19 mouse cellular contexts compared by ENCODE assay signal in the genomic region with DNA sequence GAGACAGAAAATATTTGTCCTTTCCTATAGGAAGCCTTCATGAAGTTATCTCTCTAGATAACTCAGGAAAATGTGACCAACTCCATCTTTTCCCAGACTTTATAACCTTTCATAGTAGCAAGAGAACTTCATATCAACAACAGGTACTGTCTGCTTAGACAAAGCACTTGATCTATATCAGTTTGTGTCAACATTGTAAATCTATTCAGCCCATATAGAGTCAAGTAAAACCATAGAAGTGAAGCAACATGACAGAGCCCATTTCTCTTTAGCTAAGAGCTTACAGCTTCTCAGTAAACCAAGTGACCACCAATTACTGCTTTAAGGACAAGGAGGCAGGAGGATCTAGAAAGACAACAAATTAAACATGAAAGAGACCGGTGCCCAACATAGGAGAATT.
DNase-seq lines count a peak whose midpoint lies in the region; ATAC-seq and TF ChIP-seq lines count a peak whose summit lies in the region.
"Had no signal": no experiment of that assay in that cellular context is flagged by ENCODE, and none has a peak within 500 bp of the region (broad histone marks: within the 10 kb centered on the region; RNA-seq: fewer than 3 reads in every experiment).

No protein-coding gene starts in this region.

- no peak overlapping the region for H3K9ac ChIP-seq in intestine, embryonic 15.5 days
- H3K9ac ChIP-seq in intestine, postnatal 0 days (ENCODE audit: low read depth, low read length): no peak overlapping the region
- no peak overlapping the region for H3K9ac ChIP-seq in intestine, embryonic 16.5 days (ENCODE audit: low read depth, low read length)

- DNase-seq in urinary bladder, postnatal 14 days (ENCODE audit: low spot score): no peak
- DNase-seq: adrenal gland, adult 2 months; adrenal gland, adult 8-10 months; adrenal gland, postnatal 10 days; adrenal gland, postnatal 14 days; adrenal gland, postnatal 25 days; adrenal gland, postnatal 36 days; B cell, adult 2 months; cerebellum, adult 11 months; cerebellum, adult 11-12 months; cerebellum, adult 18-20 months had no signal

- no peaks in the 10 kb centered on the region for H3K4me1 ChIP-seq in intestine, embryonic 15.5 days (replicated peaks)
- H3K4me1 ChIP-seq in intestine, postnatal 0 days (replicated peaks; ENCODE audit: control insufficient read depth, insufficient read depth, low read length): no peaks in the 10 kb centered on the region
- H3K4me1 ChIP-seq in intestine, embryonic 16.5 days (ENCODE audit: control insufficient read depth, insufficient read depth, low read length): no peaks in the 10 kb centered on the region

- TF ChIP-seq CTCF in intestine, postnatal 0 days (IDR thresholded peaks at IDR 0.05; ENCODE audit: low read depth): no peak

- WGBS in intestine, embryonic 15.5 days: 47% methylated on average over 1 of the region's 1 CpGs
- 39% methylated on average over 1 of the region's 1 CpGs for WGBS in intestine, postnatal 0 days
- 65% methylated on average over 1 of the region's 1 CpGs for WGBS in intestine, embryonic 16.5 days

- H3K9me3 ChIP-seq in intestine, embryonic 15.5 days: no peaks in the 10 kb centered on the region
- no peaks in the 10 kb centered on the region for H3K9me3 ChIP-seq in intestine, postnatal 0 days (ENCODE audit: control insufficient read depth)
- no peaks in the 10 kb centered on the region for H3K9me3 ChIP-seq in intestine, embryonic 16.5 days (ENCODE audit: control insufficient read depth, low read length)
- H3K9me3 ChIP-seq: G1E had no signal

- no peak overlapping the region for H3K4me3 ChIP-seq in intestine, embryonic 15.5 days (replicated peaks)
- H3K4me3 ChIP-seq in intestine, postnatal 0 days (ENCODE audit: low read depth, low read length): no peak overlapping the region
- no peak overlapping the region for H3K4me3 ChIP-seq in intestine, embryonic 16.5 days (ENCODE audit: low read length)

- no peaks in the 10 kb centered on the region for H3K36me3 ChIP-seq in intestine, embryonic 15.5 days
- no peaks in the 10 kb centered on the region for H3K36me3 ChIP-seq in intestine, postnatal 0 days (ENCODE audit: control insufficient read depth, insufficient read depth)
- H3K36me3 ChIP-seq in intestine, embryonic 16.5 days (ENCODE audit: control insufficient read depth, insufficient read depth, low read length): no peaks in the 10 kb centered on the region
- H3K36me3 ChIP-seq: G1E had no signal

- ATAC-seq in intestine, embryonic 15.5 days: peak; percentile 51; the same call in 1 of the 2 replicates
- ATAC-seq in intestine, postnatal 0 days: no peak
- ATAC-seq in intestine, embryonic 16.5 days: 0 out of 2 replicates have a peak, but pooled peaks have one; percentile 50
- ATAC-seq: activated CD4-positive, CD25-positive, alpha-beta regulatory T cell, adult 4 months; CD4-positive, CD25-positive, alpha-beta regulatory T cell, adult 4 months; Patski had no signal

- no peak overlapping the region for H3K4me2 ChIP-seq in intestine, embryonic 15.5 days (replicated peaks)
- no peak overlapping the region for H3K4me2 ChIP-seq in intestine, postnatal 0 days (replicated peaks; ENCODE audit: low read depth)
- no peak overlapping the region for H3K4me2 ChIP-seq in intestine, embryonic 16.5 days (ENCODE audit: low read depth, low read length)

- H3K27ac ChIP-seq in intestine, embryonic 15.5 days: no peak overlapping the region
- H3K27ac ChIP-seq in intestine, postnatal 0 days (ENCODE audit: low read depth, low read length): no peak overlapping the region
- no peak overlapping the region for H3K27ac ChIP-seq in intestine, embryonic 16.5 days (ENCODE audit: low read length)

- H3K27me3 ChIP-seq in intestine, embryonic 15.5 days (replicated peaks): no peaks in the 10 kb centered on the region
- H3K27me3 ChIP-seq in intestine, postnatal 0 days (replicated peaks; ENCODE audit: control insufficient read depth, insufficient read depth, low read length): no peaks in the 10 kb centered on the region
- H3K27me3 ChIP-seq in intestine, embryonic 16.5 days (replicated peaks; ENCODE audit: control insufficient read depth, insufficient read depth, low read length): no peaks in the 10 kb centered on the region
- H3K27me3 ChIP-seq: CH12.LX, Patski had no signal
